Mouse (Mus musculus): ENCODE results near the gene Ankrd49. TPM values are rescaled to one million over a fixed set of nuclear protein-coding genes. Genes with fewer than 3 reads are reported as not detected.
A peak's percentile ranks its signal among the peaks of the same experiment; 100 is the strongest.

The Ankrd49 gene
- polyA plus RNA-seq, 1 experiment from 2014 or later = 44.4 TPM

DNA sequence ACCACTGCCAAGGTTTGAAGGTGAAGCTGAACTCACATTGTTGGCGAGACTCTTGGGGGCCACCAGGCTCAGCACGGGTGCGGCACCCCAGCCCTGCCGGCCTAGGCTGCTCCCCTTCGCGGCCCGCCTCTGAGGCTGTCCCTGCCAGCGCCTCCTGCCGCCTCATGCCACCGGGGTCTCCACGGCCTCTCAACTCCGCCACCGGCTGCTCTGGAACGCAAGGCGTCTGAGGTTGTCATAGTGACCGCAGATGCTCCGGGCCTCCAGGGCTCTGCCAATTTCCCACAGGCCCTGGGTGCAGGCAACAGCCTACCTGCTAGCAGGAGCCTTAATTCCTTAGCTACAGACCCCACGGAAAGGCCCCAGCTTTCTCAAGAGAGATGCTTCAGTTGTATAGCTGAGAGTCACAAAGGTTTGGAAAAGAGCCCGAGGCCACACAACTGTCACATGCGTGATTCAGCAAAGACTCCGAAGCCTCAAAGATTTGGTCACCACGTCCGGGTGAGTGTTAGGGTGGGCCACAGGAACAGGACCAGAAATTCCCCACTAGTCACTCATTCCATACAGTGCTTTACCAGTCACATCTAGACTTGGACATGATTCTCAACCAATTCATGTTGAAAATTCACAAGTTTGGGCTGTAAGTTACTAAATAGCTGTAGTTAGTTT lies 13.7 kb downstream of the Ankrd49 start, which contains the start of gene 1700012B09Rik:
TSS of gene 1700012B09Rik (minus strand) at position 228 of the 669 bp plus-strand sequence.
- ATAC-seq (ENCODE audit: low FRiP score, low read depth) = peak; percentile 40; the same call in 1 of the 2 replicates
- Histone ChIP-seq H3K27ac (no peak within 1 kb of the TSS; the same call in 1 of the 2 replicates), H3K27me3 (peaks cover 8% of the 10 kb centered on the region; the same call in 1 of the 2 replicates), H3K9ac (peak within 1 kb of the TSS; percentile 48; the same call in 1 of the 2 replicates), H3K4me1 (peaks cover 24% of the 10 kb centered on the region), H3K9me3 (no peaks in the 10 kb centered on the region), H3K4me3 (no peak within 1 kb of the TSS), H3K36me3 (no peaks in the 10 kb centered on the region), H3K4me2 (replicated peaks) (peak within 1 kb of the TSS; percentile 44)
- 17% methylated on average over 23 of the region's 23 CpGs for WGBS

DNA sequence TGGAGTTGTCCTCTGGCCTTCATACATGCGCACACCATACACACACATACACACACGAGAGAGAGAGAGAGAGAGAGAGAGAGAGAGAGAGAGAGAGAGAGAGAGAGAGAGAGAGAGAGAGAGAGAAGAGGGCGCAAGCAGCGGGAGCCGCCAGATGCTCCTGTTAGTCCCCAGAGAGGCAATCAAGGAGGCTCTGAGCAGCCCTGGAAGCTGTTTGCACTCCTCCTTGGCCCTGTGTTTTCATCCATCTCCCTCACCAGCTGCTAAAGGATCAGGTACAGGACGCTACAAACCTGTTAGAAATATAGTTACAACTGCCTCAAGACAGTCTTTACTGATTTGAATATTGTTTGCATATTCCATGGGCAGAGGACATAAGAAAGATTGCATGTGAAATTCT lies 14.8 kb downstream of the Ankrd49 start:
- Histone ChIP-seq H3K4me1 (peaks cover 24% of the 10 kb centered on the region), H3K9me3 (no peaks in the 10 kb centered on the region), H3K27ac (no peak overlapping the region; the same call in 1 of the 2 replicates), H3K9ac (no peak overlapping the region), H3K27me3 (peaks cover 8% of the 10 kb centered on the region; the same call in 1 of the 2 replicates), H3K4me2 (replicated peaks) (0 out of 2 replicates have a peak overlapping the region, but pooled peaks have one; percentile 19), H3K36me3 (no peaks in the 10 kb centered on the region), H3K4me3 (no peak overlapping the region)
- ATAC-seq (ENCODE audit: low FRiP score, low read depth) = no peak
- WGBS = 36% methylated on average over 6 of the region's 6 CpGs

GRCm38 (mm10) chr9:14764765-14765164 lies 19.9 kb downstream of the Ankrd49 start:
- Histone ChIP-seq H3K4me2 (replicated peaks) (no peak overlapping the region), H3K9me3 (no peaks in the 10 kb centered on the region), H3K4me3 (no peak overlapping the region), H3K27me3 (no peaks in the 10 kb centered on the region; the same call in 1 of the 2 replicates), H3K9ac (no peak overlapping the region), H3K4me1 (peaks cover 10% of the 10 kb centered on the region), H3K27ac (no peak overlapping the region), H3K36me3 (no peaks in the 10 kb centered on the region)
- 27% methylated on average over 7 of the region's 7 CpGs for WGBS
- 0 out of 2 replicates have a peak, but pooled peaks have one; percentile 40 for ATAC-seq (ENCODE audit: low FRiP score, low read depth)

- no peaks in the 10 kb centered on the region for H3K36me3 ChIP-seq
- no peaks in the 10 kb centered on the region for H3K4me1 ChIP-seq
- H3K9me3 ChIP-seq = no peaks in the 10 kb centered on the region
- H3K27me3 ChIP-seq = no peaks in the 10 kb centered on the region
- H3K9ac ChIP-seq = no peak overlapping the region
- H3K4me2 ChIP-seq (replicated peaks) = no peak overlapping the region
- no peak for ATAC-seq (ENCODE audit: low FRiP score, low read depth)
- H3K4me3 ChIP-seq = no peak overlapping the region
- H3K27ac ChIP-seq = no peak overlapping the region
Measured at GRCm38 (mm10) chr9:14759261-14759660, 25.4 kb downstream of the Ankrd49 start.

DNA sequence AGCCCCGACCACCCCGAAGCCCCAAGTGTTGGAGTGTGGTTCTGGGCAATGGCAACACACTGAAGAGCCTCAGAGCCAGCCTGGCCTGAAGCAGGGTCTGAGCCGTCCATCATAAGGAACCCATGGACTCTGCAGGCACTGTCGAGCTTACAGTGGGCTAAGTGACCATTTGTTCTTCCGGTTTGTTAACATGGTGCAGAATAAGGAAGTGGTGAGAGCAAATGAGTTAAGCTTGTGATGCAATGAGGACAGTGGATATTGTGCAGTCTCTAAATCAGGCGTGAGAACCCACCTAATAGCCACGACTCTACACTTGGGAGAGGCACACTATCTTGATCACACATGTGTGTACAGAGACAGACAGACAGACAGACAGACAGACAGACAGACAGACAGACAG lies 26.1 kb downstream of the Ankrd49 start:
- Histone ChIP-seq H3K9ac (no peak overlapping the region), H3K36me3 (no peaks in the 10 kb centered on the region), H3K4me3 (no peak overlapping the region), H3K9me3 (no peaks in the 10 kb centered on the region), H3K4me2 (replicated peaks) (no peak overlapping the region), H3K27me3 (no peaks in the 10 kb centered on the region), H3K27ac (no peak overlapping the region), H3K4me1 (no peaks in the 10 kb centered on the region)
- no peak for ATAC-seq (ENCODE audit: low FRiP score, low read depth)
- WGBS = 66% methylated on average over 7 of the region's 7 CpGs

GRCm38 (mm10) chr9:14754469-14754868 lies 30.2 kb downstream of the Ankrd49 start:
- WGBS = 82% methylated on average over 3 of the region's 3 CpGs
- no peak for ATAC-seq (ENCODE audit: low FRiP score, low read depth)

GRCm38 (mm10) chr9:14753947-14754346 lies 30.7 kb downstream of the Ankrd49 start:
- no peak overlapping the region for H3K9ac ChIP-seq
- H3K27ac ChIP-seq = no peak overlapping the region
- no peak overlapping the region for H3K4me2 ChIP-seq (replicated peaks)
- no peak overlapping the region for H3K4me3 ChIP-seq
- no peaks in the 10 kb centered on the region for H3K9me3 ChIP-seq
- no peaks in the 10 kb centered on the region for H3K36me3 ChIP-seq
- ATAC-seq (ENCODE audit: low FRiP score, low read depth) = no peak
- H3K4me1 ChIP-seq = peaks cover 20% of the 10 kb centered on the region
- peaks cover 9% of the 10 kb centered on the region; the same call in 1 of the 2 replicates for H3K27me3 ChIP-seq

More at GRCm38 (mm10) chr9:14754469-14754868, 30.2 kb downstream of the Ankrd49 start:
- Histone ChIP-seq H3K9me3 (no peaks in the 10 kb centered on the region), H3K4me1 (peaks cover 16% of the 10 kb centered on the region), H3K27ac (no peak overlapping the region), H3K27me3 (peaks cover 9% of the 10 kb centered on the region; the same call in 1 of the 2 replicates), H3K4me3 (no peak overlapping the region), H3K9ac (no peak overlapping the region), H3K4me2 (replicated peaks) (no peak overlapping the region), H3K36me3 (no peaks in the 10 kb centered on the region)

- peaks cover 23% of the 10 kb centered on the region for H3K4me1 ChIP-seq
- under 1% methylated on average over 24 of the region's 28 CpGs for WGBS
Measured at GRCm38 (mm10) chr9:14752001-14752522, 32.6 kb downstream of the Ankrd49 start, which contains the start of gene Fut4. TSS of gene Fut4 (minus strand) at chr9:14752393.

DNA sequence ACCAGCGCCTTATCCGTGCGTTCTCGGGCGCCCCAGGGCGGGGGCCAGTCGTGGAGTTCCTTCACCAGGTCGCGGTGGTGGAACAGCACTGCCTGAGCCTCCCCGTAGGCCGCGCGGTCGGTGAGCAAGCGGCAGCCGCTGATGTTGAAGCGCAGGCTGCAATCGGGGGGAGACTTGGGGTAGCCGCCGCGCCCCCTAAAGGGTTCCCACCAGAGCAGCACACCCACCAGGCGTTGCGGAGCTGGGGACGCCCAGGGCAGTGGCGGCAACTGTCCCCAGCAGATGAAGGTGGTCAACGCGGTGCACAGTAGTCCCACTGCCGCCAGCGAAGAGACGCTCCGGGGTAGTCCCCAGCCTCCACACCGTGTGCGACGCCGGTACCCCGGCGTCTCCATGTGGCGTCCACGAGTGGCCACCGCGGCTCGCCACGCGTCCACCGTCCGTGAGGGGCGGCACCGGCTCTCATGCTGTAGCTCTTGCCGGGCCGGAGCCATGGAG lies 33.1 kb downstream of the Ankrd49 start:
- Histone ChIP-seq H3K36me3 (no peaks in the 10 kb centered on the region), H3K9ac (peak overlapping the region; percentile 74), H3K27me3 (peaks cover 9% of the 10 kb centered on the region; the same call in 1 of the 2 replicates), H3K4me1 (peaks cover 27% of the 10 kb centered on the region), H3K4me2 (replicated peaks) (peak overlapping the region; percentile 93), H3K4me3 (peak overlapping the region; percentile 58), H3K27ac (no peak overlapping the region), H3K9me3 (no peaks in the 10 kb centered on the region)
- under 1% methylated on average over 50 of the region's 50 CpGs for WGBS
- ATAC-seq (ENCODE audit: low FRiP score, low read depth) = peak; percentile 73

More at GRCm38 (mm10) chr9:14752001-14752522, 32.6 kb downstream of the Ankrd49 start, which contains the start of gene Fut4:
- peak within 1 kb of the TSS; percentile 93 for H3K4me2 ChIP-seq (replicated peaks)
- no peaks in the 10 kb centered on the region for H3K9me3 ChIP-seq
- no peak within 1 kb of the TSS for H3K27ac ChIP-seq
- H3K9ac ChIP-seq = peak within 1 kb of the TSS; percentile 74
- ATAC-seq (ENCODE audit: low FRiP score, low read depth) = peak; percentile 77
- no peaks in the 10 kb centered on the region for H3K36me3 ChIP-seq
- peak within 1 kb of the TSS; percentile 58 for H3K4me3 ChIP-seq
- H3K27me3 ChIP-seq = peaks cover 9% of the 10 kb centered on the region; the same call in 1 of the 2 replicates

DNA sequence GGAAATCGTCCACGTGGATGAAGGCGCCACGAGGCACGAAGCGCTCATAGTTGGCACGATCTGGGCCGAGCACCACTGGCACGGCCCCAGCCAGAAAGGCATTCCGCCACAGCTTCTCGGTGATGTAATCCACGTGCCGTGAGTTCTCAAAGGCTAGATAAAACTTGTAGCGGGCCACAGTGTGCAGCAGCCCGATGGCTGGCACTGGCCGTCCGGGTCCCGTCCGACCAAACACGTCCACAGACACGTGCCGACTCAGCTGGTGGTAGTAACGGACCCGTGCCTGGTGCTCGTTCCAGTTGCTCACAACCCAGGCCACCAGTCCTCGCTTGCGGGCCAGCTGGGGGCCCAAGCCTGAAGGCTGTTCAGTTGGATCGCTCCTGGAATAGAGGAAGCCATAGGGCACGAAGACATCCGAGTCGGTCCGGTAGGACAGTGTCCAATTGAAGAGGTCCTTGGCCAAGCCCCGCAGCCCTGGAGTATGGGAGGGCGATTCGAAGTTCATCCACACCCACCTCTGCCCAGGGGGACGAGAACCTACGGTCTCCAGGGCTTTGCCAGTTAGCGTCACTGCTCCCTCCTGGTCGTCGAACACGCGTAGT lies 33.7 kb downstream of the Ankrd49 start:
- Histone ChIP-seq H3K9ac (peak overlapping the region; percentile 74), H3K27ac (no peak overlapping the region), H3K27me3 (peaks cover 9% of the 10 kb centered on the region; the same call in 1 of the 2 replicates), H3K36me3 (no peaks in the 10 kb centered on the region), H3K9me3 (no peaks in the 10 kb centered on the region), H3K4me2 (replicated peaks) (peak overlapping the region; percentile 93), H3K4me3 (peak overlapping the region; percentile 58), H3K4me1 (peaks cover 31% of the 10 kb centered on the region)
- ATAC-seq (ENCODE audit: low FRiP score, low read depth) = peak; percentile 46
- WGBS = 55% methylated on average over 42 of the region's 42 CpGs

DNA sequence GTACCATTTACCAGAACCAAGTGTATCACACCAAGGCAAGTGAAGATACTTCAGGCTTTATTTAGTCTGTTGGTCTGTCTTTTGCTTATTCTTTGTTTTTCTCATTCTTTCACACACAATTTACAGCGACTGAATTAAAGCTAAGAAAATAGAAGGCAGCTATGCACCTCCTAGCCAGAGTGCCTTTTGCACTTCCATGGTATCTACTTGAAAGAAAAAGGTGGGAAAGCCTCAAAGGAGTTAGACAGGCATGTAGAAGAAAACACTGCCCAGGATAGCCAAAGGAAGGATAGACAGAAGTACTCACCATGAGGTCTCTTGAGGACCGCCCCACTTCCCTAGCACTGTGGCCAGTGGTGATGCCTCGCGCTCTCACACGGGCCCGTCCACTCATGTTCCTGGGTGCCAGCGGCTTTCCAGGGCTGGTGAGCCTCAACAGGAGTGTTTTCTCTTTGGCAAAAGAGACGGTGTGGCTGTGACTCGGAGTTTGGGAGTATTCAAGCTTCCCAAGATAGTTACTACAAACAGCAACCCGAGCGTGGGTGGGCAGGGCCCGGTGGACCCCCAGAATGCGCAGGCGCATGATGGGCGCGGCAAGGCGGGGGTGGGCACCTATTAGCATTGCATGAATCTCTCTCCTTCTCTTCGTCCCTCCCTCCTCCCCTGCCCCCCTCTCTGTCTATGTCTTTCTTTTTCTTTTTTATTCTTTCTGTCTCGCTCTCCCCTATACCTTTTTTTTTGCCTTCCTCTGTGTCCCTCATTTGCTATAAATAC lies 44.3 kb downstream of the Ankrd49 start, which contains the start of gene Piwil4:
TSS of gene Piwil4 (minus strand) at position 583 of the 774 bp plus-strand sequence.
- Histone ChIP-seq H3K4me1 (no peaks in the 10 kb centered on the region), H3K36me3 (no peaks in the 10 kb centered on the region), H3K9ac (no peak within 1 kb of the TSS), H3K27ac (no peak within 1 kb of the TSS), H3K4me2 (replicated peaks) (no peak within 1 kb of the TSS), H3K27me3 (no peaks in the 10 kb centered on the region), H3K4me3 (no peak within 1 kb of the TSS), H3K9me3 (no peaks in the 10 kb centered on the region)
- ATAC-seq (ENCODE audit: low FRiP score, low read depth) = no peak
- WGBS = 87% methylated on average over 19 of the region's 19 CpGs
